Comparison of ENCODE assay signal across 8 mouse cellular contexts in genomic region chr2:130634006-130634738, GRCm38 (mm10). TPM values are rescaled to one million over a fixed set of nuclear protein-coding genes. Genes with fewer than 3 reads are reported as not detected.
A peak's percentile ranks its signal among the peaks of the same experiment; 100 is the strongest.
DNase-seq lines count a peak whose midpoint lies in the region; ATAC-seq and TF ChIP-seq lines count a peak whose summit lies in the region.

No protein-coding gene starts in this region.

- 0 out of 2 replicates have a peak, but pooled peaks cover 2% of the 10 kb centered on the region for H3K36me3 ChIP-seq in kidney, adult 2 months (ENCODE audit: control insufficient read depth, insufficient read depth, low read length)
- no peaks in the 10 kb centered on the region; the same call in 1 of the 2 replicates for H3K36me3 ChIP-seq in forebrain, embryonic 16.5 days (ENCODE audit: control insufficient read depth, insufficient read depth)
- H3K36me3 ChIP-seq in midbrain, embryonic 11.5 days (ENCODE audit: control insufficient read depth, insufficient read depth, low read length) = no peaks in the 10 kb centered on the region

- peak overlapping the region; percentile 54 for H3K9ac ChIP-seq in forebrain, embryonic 16.5 days (replicated peaks; ENCODE audit: low read depth, low read length)
- 0 out of 2 replicates have a peak overlapping the region, but pooled peaks have one; percentile 21 for H3K9ac ChIP-seq in midbrain, embryonic 11.5 days (ENCODE audit: low read length)

- H3K4me3 ChIP-seq in kidney, adult 2 months (ENCODE audit: insufficient read depth, low read depth, low read length) = no peak overlapping the region
- H3K4me3 ChIP-seq in forebrain, embryonic 16.5 days (replicated peaks; ENCODE audit: low read length) = no peak overlapping the region
- H3K4me3 ChIP-seq in midbrain, embryonic 11.5 days (ENCODE audit: low read depth, low read length) = peak overlapping the region; percentile 28

- H3K27ac ChIP-seq in kidney, adult 2 months (ENCODE audit: insufficient read depth, low read depth, low read length) = peak overlapping the region; percentile 6; the same call in 1 of the 2 replicates
- no peak overlapping the region for H3K27ac ChIP-seq in forebrain, embryonic 16.5 days (ENCODE audit: low read length)
- H3K27ac ChIP-seq in midbrain, embryonic 11.5 days (ENCODE audit: low read depth, low read length) = no peak overlapping the region

- no peaks in the 10 kb centered on the region for H3K27me3 ChIP-seq in kidney, adult 2 months (replicated peaks; ENCODE audit: control insufficient read depth, insufficient read depth, low read length)
- peaks cover 25% of the 10 kb centered on the region for H3K27me3 ChIP-seq in forebrain, embryonic 16.5 days (replicated peaks; ENCODE audit: control insufficient read depth, insufficient read depth, low read length)
- peaks cover 56% of the 10 kb centered on the region for H3K27me3 ChIP-seq in midbrain, embryonic 11.5 days (ENCODE audit: control insufficient read depth, insufficient read depth, low read length)

- 39% methylated on average over 14 of the region's 14 CpGs for WGBS in kidney, adult 2 months
- WGBS in forebrain, embryonic 16.5 days = 12% methylated on average over 14 of the region's 14 CpGs
- WGBS in midbrain, embryonic 11.5 days = 15% methylated on average over 14 of the region's 14 CpGs

- H3K4me1 ChIP-seq in kidney, adult 2 months (ENCODE audit: control insufficient read depth, insufficient read depth, low read length) = peaks cover 33% of the 10 kb centered on the region
- peaks cover 11% of the 10 kb centered on the region for H3K4me1 ChIP-seq in forebrain, embryonic 16.5 days (replicated peaks; ENCODE audit: control insufficient read depth, insufficient read depth, low read length)
- peaks cover 31% of the 10 kb centered on the region for H3K4me1 ChIP-seq in midbrain, embryonic 11.5 days (ENCODE audit: control insufficient read depth, insufficient read depth, low read length)

- no peaks in the 10 kb centered on the region for H3K9me3 ChIP-seq in forebrain, embryonic 16.5 days (ENCODE audit: control insufficient read depth, low read length)
- no peaks in the 10 kb centered on the region for H3K9me3 ChIP-seq in midbrain, embryonic 11.5 days (ENCODE audit: control insufficient read depth, low read length)

- peak overlapping the region; percentile 52 for H3K4me2 ChIP-seq in forebrain, embryonic 16.5 days (ENCODE audit: low read length)
- peak overlapping the region; percentile 60 for H3K4me2 ChIP-seq in midbrain, embryonic 11.5 days

- TF ChIP-seq CTCF in kidney, adult 2 months (conservative IDR thresholded peaks at IDR 0.05; ENCODE audit: insufficient read depth, insufficient read length, low read depth, low read length) = no peak

- TF ChIP-seq POLR2A in kidney, adult 2 months (IDR thresholded peaks at IDR 0.05; ENCODE audit: low read depth, low read length) = no peak

- 0 out of 2 replicates have a peak, but pooled peaks have one; percentile 21 for ATAC-seq in forebrain, embryonic 16.5 days
- peak; percentile 49 for ATAC-seq in midbrain, embryonic 11.5 days (ENCODE audit: low FRiP score)
- ATAC-seq in megakaryocyte progenitor cell, adult 5-6 weeks (replicated peaks; ENCODE audit: poor library complexity) = no peak

- DNase-seq in kidney, adult 2 months = no peak
- DNase-seq in kidney, adult 18-20 months = no peak
- peak; percentile 91 for DNase-seq in cerebellum, adult 11-12 months
- DNase-seq in midbrain, embryonic 11.5 days (ENCODE audit: low spot score, missing footprints) = peak; percentile 88
- DNase-seq in urinary bladder, postnatal 14 days (ENCODE audit: low spot score) = no peak
- DNase-seq in gastrocnemius, postnatal 10 days = no peak

RNA-seq across cellular contexts. Expression of gene Ubox5, which starts 4.3 kb away (rescaled TPM):
- polyA plus RNA-seq in kidney, adult 2 months (2012; rRNA removed) = 7.3 and 8.0 TPM in 2 replicates
- 13.7 and 14.7 TPM in 2 replicates for polyA plus RNA-seq in forebrain, embryonic 16.5 days (2015; fragmentation: Nextera tagmentation; extraction: Ambion mirVana)
- 16.6 and 18.4 TPM in 2 replicates for polyA plus RNA-seq in midbrain, embryonic 11.5 days (2014; fragmentation: Nextera tagmentation; extraction: Ambion mirVana)
- 5.7 and 9.3 TPM in 2 replicates for total RNA-seq in megakaryocyte progenitor cell, adult 5-6 weeks (2015)
- 7.1 and 7.3 TPM in 2 replicates for total RNA-seq in megakaryocyte progenitor cell, adult 5-6 weeks (2017)
- 1 to 10 TPM; 4.7 to 5.1 TPM for total RNA-seq in gastrocnemius, postnatal 10 days (2021)

RNA-seq across cellular contexts. Expression of gene Fastkd5, which starts 4.3 kb away (rescaled TPM):
- polyA plus RNA-seq in kidney, adult 2 months (2012; rRNA removed) = 3.4 and 4.0 TPM in 2 replicates
- 12.5 and 17.2 TPM in 2 replicates for polyA plus RNA-seq in forebrain, embryonic 16.5 days (2015; fragmentation: Nextera tagmentation; extraction: Ambion mirVana)
- polyA plus RNA-seq in midbrain, embryonic 11.5 days (2014; fragmentation: Nextera tagmentation; extraction: Ambion mirVana) = 19.7 and 23.3 TPM in 2 replicates
- 16.1 and 21.0 TPM in 2 replicates for total RNA-seq in megakaryocyte progenitor cell, adult 5-6 weeks (2015)
- 20.3 and 22.8 TPM in 2 replicates for total RNA-seq in megakaryocyte progenitor cell, adult 5-6 weeks (2017)
- total RNA-seq in gastrocnemius, postnatal 10 days (2021) = 1 to 10 TPM; 4.8 to 6.0 TPM

RNA-seq across cellular contexts. Expression of gene Lzts3, which starts 8.4 kb away (rescaled TPM):
- 169 and 188 TPM in 2 replicates for polyA plus RNA-seq in kidney, adult 2 months (2012; rRNA removed)
- polyA plus RNA-seq in forebrain, embryonic 16.5 days (2015; fragmentation: Nextera tagmentation; extraction: Ambion mirVana) = 8.4 and 11.3 TPM in 2 replicates
- polyA plus RNA-seq in midbrain, embryonic 11.5 days (2014; fragmentation: Nextera tagmentation; extraction: Ambion mirVana) = 1.1 and 1.4 TPM in 2 replicates
- total RNA-seq in megakaryocyte progenitor cell, adult 5-6 weeks (2015) = 0.15 and 0.32 TPM in 2 replicates
- total RNA-seq in megakaryocyte progenitor cell, adult 5-6 weeks (2017) = 0.27 TPM in 1 of 2 replicates, not detected in the other
- total RNA-seq in gastrocnemius, postnatal 10 days (2021) = 1 to 10 TPM; 2.9 to 3.4 TPM

RNA-seq across cellular contexts. Expression of gene Ddrgk1, which starts 30.3 kb away (rescaled TPM):
- polyA plus RNA-seq in kidney, adult 2 months (2012; rRNA removed) = 143 and 152 TPM in 2 replicates
- polyA plus RNA-seq in forebrain, embryonic 16.5 days (2015; fragmentation: Nextera tagmentation; extraction: Ambion mirVana) = 57.1 and 62.3 TPM in 2 replicates
- polyA plus RNA-seq in midbrain, embryonic 11.5 days (2014; fragmentation: Nextera tagmentation; extraction: Ambion mirVana) = 37.6 and 46.7 TPM in 2 replicates
- 50.5 and 75.9 TPM in 2 replicates for total RNA-seq in megakaryocyte progenitor cell, adult 5-6 weeks (2015)
- 72.4 and 107 TPM in 2 replicates for total RNA-seq in megakaryocyte progenitor cell, adult 5-6 weeks (2017)
- 10 to 100 TPM; 66.1 to 71.3 TPM for total RNA-seq in gastrocnemius, postnatal 10 days (2021)

RNA-seq across cellular contexts. Expression of gene Itpa, which starts 33.2 kb away (rescaled TPM):
- 33.9 and 34.2 TPM in 2 replicates for polyA plus RNA-seq in kidney, adult 2 months (2012; rRNA removed)
- polyA plus RNA-seq in forebrain, embryonic 16.5 days (2015; fragmentation: Nextera tagmentation; extraction: Ambion mirVana) = 117 and 124 TPM in 2 replicates
- polyA plus RNA-seq in midbrain, embryonic 11.5 days (2014; fragmentation: Nextera tagmentation; extraction: Ambion mirVana) = 144 and 156 TPM in 2 replicates
- total RNA-seq in megakaryocyte progenitor cell, adult 5-6 weeks (2015) = 39.0 and 43.1 TPM in 2 replicates
- 78.5 and 87.3 TPM in 2 replicates for total RNA-seq in megakaryocyte progenitor cell, adult 5-6 weeks (2017)
- 10 to 100 TPM; 15.9 to 16.5 TPM for total RNA-seq in gastrocnemius, postnatal 10 days (2021)

Comparison
In these comparisons a context has a peak if more than half of its experiments do, and no peak if none do; other contexts are left out.
1. DNase-seq: peak in cerebellum, adult 11-12 months (single experiment) and midbrain, embryonic 11.5 days (single experiment); none in kidney, adult 2 months (single experiment), kidney, adult 18-20 months (single experiment), urinary bladder, postnatal 14 days (single experiment) and gastrocnemius, postnatal 10 days (single experiment).
2. RNA of gene Lzts3, which starts 8.4 kb away (polyA plus RNA-seq): 169 to 188 TPM in kidney, adult 2 months; 8.4 to 11.3 TPM in forebrain, embryonic 16.5 days and 1.1 to 1.4 TPM in midbrain, embryonic 11.5 days; every median in the first group is over 10 times any median in the second.